Mouse (Mus musculus) CD4-positive helper T cell, adult 2 months (primary cell): ENCODE data around the gene Mad1l1.
A peak's percentile ranks its signal among the peaks of the same experiment; 100 is the strongest.
"Not testable (repeated sequence)": the region's sequence is repeated elsewhere in the genome, so short reads cannot be mapped to it uniquely, and the experiment has no call there.

Experiments
- DNase-seq: peaks from one replicate; pipeline ENCODE4 v3.0.0-alpha.2; 2012; ENCODE audit warnings: low read depth, missing footprints, low spot score

The Mad1l1 gene

GRCm38 (mm10) chr5:140013652-140014051 is 307.7 kb downstream of the Mad1l1 start:
- no peak for DNase-seq

GRCm38 (mm10) chr5:140012286-140012967 is 308.9 kb downstream of the Mad1l1 start:
- no peak for DNase-seq

DNA sequence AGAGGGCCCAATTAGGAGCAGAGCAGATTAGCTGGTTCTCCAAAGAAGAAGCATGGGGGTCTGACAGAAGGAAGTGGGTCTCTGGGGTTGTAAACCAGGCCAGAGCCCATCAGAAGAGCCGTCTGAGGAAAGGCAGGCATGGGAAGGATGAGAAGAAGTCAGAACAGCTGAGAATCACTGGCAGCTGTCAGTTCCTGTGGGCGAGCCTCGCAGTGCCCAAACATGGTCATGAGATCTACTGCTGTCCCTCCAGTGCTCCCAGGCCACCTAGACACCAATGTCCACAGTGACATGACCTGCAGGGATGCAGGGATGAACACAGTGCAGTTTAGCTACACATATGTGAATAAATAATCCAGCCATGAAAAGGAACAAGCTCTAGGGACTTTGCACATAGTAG is 310.9 kb downstream of the Mad1l1 start:
- DNase-seq: no peak

GRCm38 (mm10) chr5:140009083-140009655 is 312.2 kb downstream of the Mad1l1 start:
- no peak for DNase-seq

DNA sequence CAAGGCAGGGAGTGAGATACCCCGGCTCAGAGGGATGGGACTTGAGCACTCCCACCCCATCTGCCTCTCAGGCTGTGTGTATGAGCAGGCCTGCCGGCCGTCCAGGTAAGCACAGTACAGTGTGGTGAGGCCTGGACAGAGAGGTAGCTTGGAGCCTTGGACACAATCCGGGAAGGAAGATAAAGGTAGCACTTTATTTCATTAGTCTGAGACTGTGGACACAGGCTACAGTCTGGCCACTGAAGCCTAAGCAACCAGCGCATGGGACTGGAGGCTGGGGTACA is 312.9 kb downstream of the Mad1l1 start:
- DNase-seq: no peak

- no peak for DNase-seq
Measured at GRCm38 (mm10) chr5:140007656-140008522, 313.5 kb downstream of the Mad1l1 start.

DNA sequence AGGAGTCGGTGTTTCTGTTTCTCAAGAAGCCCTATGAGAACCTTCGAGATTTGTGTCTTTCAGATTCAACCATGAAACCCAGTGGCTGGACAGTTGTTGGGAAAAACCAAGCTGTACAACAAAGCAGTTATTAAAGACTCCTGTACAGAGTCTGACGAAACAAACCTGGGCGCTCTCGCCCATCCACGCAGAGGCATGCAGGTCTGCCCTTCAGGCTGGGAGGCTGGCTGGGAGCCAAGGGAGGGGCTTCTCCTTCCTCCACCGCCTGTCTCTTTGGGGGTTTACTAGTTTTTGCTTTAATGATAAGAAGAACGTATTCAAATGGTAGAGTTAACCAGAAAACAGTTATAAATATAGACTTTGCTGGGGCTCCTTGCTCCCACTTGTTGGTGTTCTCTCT is 314.5 kb downstream of the Mad1l1 start:
- DNase-seq: no peak

GRCm38 (mm10) chr5:140002541-140002940 is 318.8 kb downstream of the Mad1l1 start:
- DNase-seq: no peak

- DNase-seq: no peak
Measured at GRCm38 (mm10) chr5:139998916-139999315, 322.4 kb downstream of the Mad1l1 start.

DNA sequence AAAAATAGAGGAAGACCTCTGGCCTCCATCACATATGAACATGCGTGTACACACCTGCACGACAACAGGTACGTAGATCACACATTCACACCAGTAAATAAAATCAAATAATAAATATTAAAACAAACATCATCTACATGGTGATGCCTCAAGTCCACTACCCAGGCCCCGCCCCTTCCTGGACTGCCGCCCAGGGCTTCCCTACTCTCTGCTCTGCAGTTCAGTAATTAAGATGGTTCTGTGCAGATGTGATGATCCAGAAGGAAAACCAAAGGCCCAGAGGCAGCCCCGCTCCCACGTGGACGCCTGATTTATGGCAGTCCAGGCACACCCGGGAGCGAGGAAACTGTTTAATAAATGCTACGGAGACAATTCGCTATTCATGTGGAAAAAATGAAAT is 323.0 kb downstream of the Mad1l1 start:
- DNase-seq: not testable (repeated sequence)

GRCm38 (mm10) chr5:139991531-139991930 is 329.8 kb downstream of the Mad1l1 start:
- no peak for DNase-seq

DNA sequence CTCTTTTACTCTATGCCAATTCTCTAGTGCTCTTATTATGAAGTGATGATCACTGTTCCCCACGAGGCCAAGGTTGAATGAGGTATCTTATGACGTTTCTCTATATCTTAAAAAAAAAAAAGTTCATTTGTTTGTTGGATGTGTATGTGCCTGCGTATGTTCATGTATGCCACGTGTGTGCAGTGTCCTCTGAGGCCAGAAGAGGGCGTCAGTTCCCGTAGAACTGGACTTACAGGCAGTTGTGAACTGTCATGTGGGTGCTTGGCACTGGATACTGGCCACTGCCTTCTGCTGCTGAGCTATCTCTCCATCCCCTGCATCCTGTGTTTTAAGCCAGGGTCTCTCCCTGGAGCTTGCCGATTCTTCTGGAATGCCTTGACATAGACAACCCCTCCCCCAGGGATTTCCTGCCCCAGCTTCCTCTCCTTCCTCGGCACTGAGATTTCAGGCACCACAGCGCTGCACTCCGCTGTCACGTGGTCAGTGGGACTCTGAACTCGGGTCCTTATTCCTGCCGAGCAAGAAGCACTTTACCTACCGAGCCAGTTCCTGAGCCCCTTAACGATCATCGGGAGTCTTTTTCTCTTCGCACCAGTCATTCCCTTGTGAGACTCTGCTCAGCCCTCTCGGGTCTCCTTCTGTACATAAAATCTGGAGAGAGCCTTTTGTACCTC is 336.1 kb downstream of the Mad1l1 start:
- DNase-seq: no peak

DNA sequence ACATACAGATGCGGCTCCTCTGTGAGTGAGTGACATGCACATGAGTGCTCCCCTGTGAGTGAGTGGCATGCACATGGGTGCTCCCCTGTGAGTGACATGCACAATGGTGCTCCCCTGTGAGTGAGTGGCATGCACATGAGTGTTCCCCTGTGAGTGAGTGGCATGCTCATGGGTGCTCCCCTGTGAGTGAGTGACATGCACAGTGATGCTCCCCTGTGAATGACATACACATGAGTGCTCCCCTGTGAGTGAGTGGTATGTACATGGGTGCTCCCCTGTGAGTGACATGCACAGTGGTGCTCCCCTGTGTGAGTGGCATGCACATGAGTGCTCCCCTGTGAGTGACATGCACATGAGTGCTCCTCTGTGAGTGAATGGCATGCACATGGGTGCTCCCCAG is 339.4 kb downstream of the Mad1l1 start:
- no peak for DNase-seq

- DNase-seq: no peak
Measured at GRCm38 (mm10) chr5:139979371-139979770, 342.0 kb downstream of the Mad1l1 start.

DNA sequence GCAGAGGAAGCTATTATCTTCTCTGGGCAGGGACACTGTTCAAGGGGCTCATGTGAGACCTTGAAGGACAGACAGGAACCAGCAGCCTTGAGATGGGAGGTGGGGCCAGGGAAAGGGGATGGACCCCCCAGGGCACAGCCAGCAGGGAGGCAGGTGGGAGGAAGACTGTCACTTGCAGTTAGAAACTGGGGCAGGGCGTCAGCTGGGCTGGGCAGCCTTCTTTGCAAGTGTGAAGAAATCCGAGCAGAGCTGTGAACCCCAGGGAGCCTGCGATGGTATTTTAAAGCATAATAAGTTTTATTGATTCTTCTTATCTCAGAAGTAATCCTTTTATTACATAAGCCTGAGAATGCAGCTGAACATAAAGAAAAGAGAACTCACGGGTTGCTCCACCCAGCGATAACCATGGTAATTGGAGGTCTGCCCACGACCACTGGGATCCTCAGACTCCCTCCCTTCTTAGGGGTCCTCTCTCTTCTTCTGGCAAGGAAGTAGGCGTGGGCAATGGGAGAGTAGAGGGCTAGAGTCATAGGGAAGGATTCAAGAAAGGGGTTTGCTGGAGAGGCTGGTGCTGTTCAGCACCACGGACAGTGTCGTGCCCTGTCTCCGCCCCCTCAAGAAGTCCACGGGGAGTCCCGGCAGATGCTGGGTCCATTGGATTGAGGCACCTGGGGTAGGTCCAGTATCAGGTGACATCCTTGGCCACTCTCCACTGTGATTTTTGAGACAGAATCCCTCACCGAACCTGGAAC is 342.7 kb downstream of the Mad1l1 start:
- no peak for DNase-seq

- no peak for DNase-seq
Measured at GRCm38 (mm10) chr5:139977476-139977875, 343.9 kb downstream of the Mad1l1 start.

DNA sequence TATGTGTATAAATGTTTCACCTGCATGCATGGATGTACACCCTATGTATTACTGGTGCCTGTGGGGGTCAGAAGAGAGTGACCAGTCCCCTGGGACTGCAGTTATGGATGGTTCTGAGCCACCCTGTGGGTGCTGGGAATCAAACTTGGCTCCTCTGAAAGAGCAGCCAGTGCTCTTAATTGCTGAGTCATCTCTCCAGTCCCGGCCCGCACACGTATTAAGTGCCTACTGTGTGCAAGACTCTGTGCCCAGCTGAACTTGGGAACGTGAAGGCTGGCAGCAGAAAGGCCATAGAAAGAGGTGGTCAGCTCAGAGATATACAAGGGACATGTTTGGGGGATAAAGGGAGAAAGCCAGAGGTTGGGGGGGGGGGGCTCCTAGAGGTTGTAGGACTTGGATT is 344.8 kb downstream of the Mad1l1 start:
- no peak for DNase-seq

DNA sequence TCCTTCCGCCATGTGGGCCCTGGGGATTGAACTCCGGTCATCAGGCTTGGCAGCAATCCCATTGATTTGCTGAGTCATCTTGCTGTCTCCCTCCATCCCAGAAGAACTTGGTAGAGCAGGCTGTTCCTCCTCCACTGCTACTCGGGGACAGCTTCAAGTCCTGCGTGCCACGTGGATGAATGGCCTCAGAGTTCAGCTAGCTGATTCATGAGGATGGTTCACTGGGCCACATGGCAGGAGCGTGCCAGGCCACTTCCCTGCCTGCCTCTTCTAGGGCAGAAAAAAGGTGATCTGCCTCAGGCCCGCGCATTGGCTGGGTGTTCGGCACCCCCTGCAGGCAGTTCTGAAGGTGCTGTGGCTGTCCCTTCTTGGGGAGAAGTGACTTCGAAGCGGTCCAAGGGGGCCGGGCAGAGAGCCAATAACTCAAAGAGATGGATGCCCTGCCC is 351.1 kb downstream of the Mad1l1 start:
- DNase-seq: peak; percentile 28

DNA sequence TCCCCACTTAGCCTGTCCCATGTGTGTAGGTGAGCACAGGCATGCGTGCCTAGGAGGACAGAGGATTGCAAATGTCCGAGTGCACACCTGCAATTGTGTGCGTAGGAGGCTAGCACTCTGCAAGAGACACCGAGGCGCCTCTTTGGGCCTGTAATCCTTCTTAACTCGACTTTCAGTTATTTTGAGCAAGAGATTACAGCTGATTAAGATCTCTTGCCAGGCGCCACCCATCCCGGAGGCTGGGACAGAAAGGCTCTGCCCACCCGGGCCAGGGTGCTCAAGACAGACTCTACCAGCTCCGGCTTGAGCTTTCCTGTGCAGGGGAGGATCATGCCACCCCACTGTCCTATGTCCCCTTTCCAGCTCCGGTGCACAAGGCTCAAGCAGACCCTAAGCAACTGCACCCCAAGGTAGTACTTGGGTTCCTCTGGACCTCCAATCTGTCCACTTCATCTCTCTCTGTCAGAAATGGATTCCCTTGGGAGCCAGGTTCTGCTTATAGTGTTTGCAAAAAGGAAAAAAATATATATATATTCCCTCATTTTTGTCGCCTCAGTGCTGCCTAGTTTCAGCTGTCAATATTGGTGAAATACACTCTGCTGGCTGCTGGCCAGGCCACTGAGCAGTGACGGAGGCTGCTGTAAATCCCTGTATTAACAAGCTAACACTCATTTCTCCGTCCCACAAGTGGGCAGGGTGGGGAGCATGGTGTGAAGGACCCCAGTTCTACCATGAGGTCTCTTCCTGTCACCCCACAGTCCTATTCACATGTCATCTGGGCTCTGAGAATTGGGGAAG is 352.0 kb downstream of the Mad1l1 start:
- no peak for DNase-seq

DNA sequence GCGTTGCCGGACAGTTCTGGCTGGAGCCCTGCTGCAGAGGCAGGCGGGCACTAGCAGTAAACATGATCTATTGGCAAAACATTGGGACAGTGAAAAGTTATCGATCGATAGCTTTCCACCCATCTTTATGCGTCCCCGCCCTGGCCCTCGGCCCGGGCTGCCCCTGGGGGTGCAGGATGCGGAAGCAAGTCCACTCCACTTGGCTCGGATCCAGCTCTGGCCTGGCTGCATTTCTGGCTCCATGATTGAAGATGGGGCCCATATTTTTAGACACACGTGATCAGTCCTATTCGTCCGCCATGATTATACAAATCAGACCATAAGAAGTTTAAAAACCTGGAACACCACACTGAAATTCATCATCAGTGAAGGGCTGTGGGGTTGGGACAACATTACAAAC is 355.8 kb downstream of the Mad1l1 start:
- no peak for DNase-seq

DNA sequence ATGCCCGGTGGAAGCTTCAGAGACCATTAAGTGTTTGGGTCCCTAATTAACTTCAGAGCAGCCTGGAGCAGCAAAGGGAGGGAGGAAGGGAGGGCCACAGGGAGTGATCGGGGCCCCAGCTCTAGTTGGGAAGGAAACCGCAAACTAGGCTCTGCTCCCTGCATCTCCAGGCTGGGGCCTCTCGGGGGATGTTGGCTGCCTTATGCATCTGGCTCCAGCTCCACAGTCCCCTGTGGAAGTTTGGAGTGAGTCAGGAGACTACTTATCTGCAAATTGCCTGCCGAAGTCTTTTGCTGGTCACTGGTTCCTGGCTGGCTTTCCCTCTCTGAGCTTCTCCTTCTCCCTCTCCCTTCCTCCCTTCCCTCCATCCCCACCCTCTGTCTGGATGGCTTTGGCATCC is 357.0 kb downstream of the Mad1l1 start:
- no peak for DNase-seq
